ENCODE assay signal across 8 mouse cellular contexts in the genomic region with DNA sequence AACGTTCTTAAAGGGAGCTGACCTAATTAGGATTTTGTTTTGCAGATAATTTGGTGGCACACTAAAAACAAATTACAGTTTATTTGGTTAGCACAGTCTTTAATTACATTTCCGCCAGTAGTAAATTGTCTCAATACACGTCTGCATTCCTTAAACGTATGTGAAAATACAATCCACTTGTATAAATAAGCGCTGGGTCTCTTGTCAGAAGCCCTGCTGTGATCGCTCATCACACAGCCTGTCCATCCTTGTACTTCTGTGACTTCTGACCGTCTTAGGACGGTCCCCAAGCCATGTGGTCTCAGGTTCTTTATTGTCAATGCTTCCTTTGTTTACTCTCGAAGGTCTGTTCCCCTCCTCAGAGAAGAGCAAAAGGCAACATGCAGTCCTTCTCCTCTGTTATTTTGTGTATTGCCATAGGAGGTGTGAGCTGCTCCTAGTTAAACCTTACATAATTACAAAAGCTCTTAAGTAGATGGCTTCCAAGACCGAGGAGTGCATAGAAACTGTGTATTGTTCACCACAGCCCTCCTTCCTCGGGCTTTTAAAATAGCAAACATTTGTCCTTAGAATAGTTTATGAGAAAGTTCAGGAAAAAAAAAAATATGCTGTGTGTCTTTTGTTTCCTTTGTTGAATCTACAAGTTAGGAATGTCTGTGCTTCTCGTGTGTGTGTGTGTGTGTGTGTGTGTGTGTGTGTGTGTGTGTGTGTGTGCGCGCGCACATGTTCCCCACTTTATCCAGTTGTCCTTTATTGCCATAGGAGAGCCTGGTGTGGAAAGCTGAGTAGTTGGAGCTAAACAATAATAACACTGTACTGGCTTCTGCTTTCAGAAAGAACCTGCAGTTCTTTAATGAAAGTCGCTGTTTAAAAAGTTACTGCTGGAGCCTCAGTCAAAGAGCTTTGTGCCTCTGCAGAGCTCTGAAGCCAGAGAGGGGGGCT. TPM values are rescaled to one million over a fixed set of nuclear protein-coding genes. Genes with fewer than 3 reads are reported as not detected.
DNase-seq lines count a peak whose midpoint lies in the region; ATAC-seq and TF ChIP-seq lines count a peak whose summit lies in the region.

No protein-coding gene starts in this region.

- H3K4me2 ChIP-seq in kidney, embryonic 15.5 days = peak overlapping the region; percentile 71
- peak overlapping the region; percentile 64 for H3K4me2 ChIP-seq in embryonic facial prominence, embryonic 13.5 days
- peak overlapping the region; percentile 91 for H3K4me2 ChIP-seq in intestine, postnatal 0 days (replicated peaks; ENCODE audit: low read depth)
- peak overlapping the region; percentile 77 for H3K4me2 ChIP-seq in neural tube, embryonic 11.5 days (ENCODE audit: low read depth)

- no peak for ATAC-seq in kidney, embryonic 15.5 days (replicated peaks; ENCODE audit: low FRiP score)
- no peak for ATAC-seq in embryonic facial prominence, embryonic 13.5 days (ENCODE audit: insufficient number of reproducible peaks, insufficient read depth, low FRiP score, low TSS enrichment, low read depth)
- ATAC-seq in intestine, postnatal 0 days = no peak
- ATAC-seq in neural tube, embryonic 11.5 days (ENCODE audit: insufficient read depth, low FRiP score, low TSS enrichment) = no peak

- WGBS in kidney, embryonic 15.5 days = 6% methylated on average over 16 of the region's 16 CpGs
- WGBS in embryonic facial prominence, embryonic 13.5 days = 3% methylated on average over 16 of the region's 16 CpGs
- WGBS in intestine, postnatal 0 days = 26% methylated on average over 16 of the region's 16 CpGs
- 6% methylated on average over 16 of the region's 16 CpGs for WGBS in neural tube, embryonic 11.5 days

- H3K27me3 ChIP-seq in kidney, embryonic 15.5 days = no peaks in the 10 kb centered on the region
- H3K27me3 ChIP-seq in embryonic facial prominence, embryonic 13.5 days = no peaks in the 10 kb centered on the region
- H3K27me3 ChIP-seq in intestine, postnatal 0 days (replicated peaks; ENCODE audit: control insufficient read depth, insufficient read depth, low read length) = no peaks in the 10 kb centered on the region
- no peaks in the 10 kb centered on the region for H3K27me3 ChIP-seq in neural tube, embryonic 11.5 days (ENCODE audit: control insufficient read depth, insufficient read depth, low read length)

- no peaks in the 10 kb centered on the region for H3K9me3 ChIP-seq in kidney, embryonic 15.5 days (replicated peaks)
- H3K9me3 ChIP-seq in embryonic facial prominence, embryonic 13.5 days = no peaks in the 10 kb centered on the region
- H3K9me3 ChIP-seq in intestine, postnatal 0 days (ENCODE audit: control insufficient read depth) = no peaks in the 10 kb centered on the region
- H3K9me3 ChIP-seq in neural tube, embryonic 11.5 days (ENCODE audit: control insufficient read depth, low read length) = no peaks in the 10 kb centered on the region

- TF ChIP-seq CTCF in intestine, postnatal 0 days (IDR thresholded peaks at IDR 0.05; ENCODE audit: low read depth) = no peak

- peak overlapping the region; percentile 93 for H3K4me3 ChIP-seq in kidney, embryonic 15.5 days (replicated peaks)
- H3K4me3 ChIP-seq in embryonic facial prominence, embryonic 13.5 days = peak overlapping the region; percentile 96
- peak overlapping the region; percentile 86 for H3K4me3 ChIP-seq in intestine, postnatal 0 days (ENCODE audit: low read depth, low read length)
- peak overlapping the region; percentile 73 for H3K4me3 ChIP-seq in neural tube, embryonic 11.5 days (ENCODE audit: low read depth, low read length)

- H3K9ac ChIP-seq in kidney, embryonic 15.5 days = peak overlapping the region; percentile 96
- H3K9ac ChIP-seq in embryonic facial prominence, embryonic 13.5 days = peak overlapping the region; percentile 100
- peak overlapping the region; percentile 32; the same call in 1 of the 2 replicates for H3K9ac ChIP-seq in intestine, postnatal 0 days (ENCODE audit: low read depth, low read length)
- peak overlapping the region; percentile 88 for H3K9ac ChIP-seq in neural tube, embryonic 11.5 days (ENCODE audit: low read length)

- H3K36me3 ChIP-seq in kidney, embryonic 15.5 days = peaks cover 10% of the 10 kb centered on the region
- peaks cover 10% of the 10 kb centered on the region for H3K36me3 ChIP-seq in embryonic facial prominence, embryonic 13.5 days
- H3K36me3 ChIP-seq in intestine, postnatal 0 days (ENCODE audit: control insufficient read depth, insufficient read depth) = no peaks in the 10 kb centered on the region
- no peaks in the 10 kb centered on the region for H3K36me3 ChIP-seq in neural tube, embryonic 11.5 days (ENCODE audit: control insufficient read depth, insufficient read depth, low read length)

- peaks cover 36% of the 10 kb centered on the region for H3K4me1 ChIP-seq in kidney, embryonic 15.5 days
- peaks cover 35% of the 10 kb centered on the region for H3K4me1 ChIP-seq in embryonic facial prominence, embryonic 13.5 days
- H3K4me1 ChIP-seq in intestine, postnatal 0 days (replicated peaks; ENCODE audit: control insufficient read depth, insufficient read depth, low read length) = peaks cover 10% of the 10 kb centered on the region
- peaks cover 9% of the 10 kb centered on the region; the same call in 1 of the 2 replicates for H3K4me1 ChIP-seq in neural tube, embryonic 11.5 days (ENCODE audit: control insufficient read depth, insufficient read depth, low read length)

- peak overlapping the region; percentile 97 for H3K27ac ChIP-seq in kidney, embryonic 15.5 days
- peak overlapping the region; percentile 93 for H3K27ac ChIP-seq in embryonic facial prominence, embryonic 13.5 days
- peak overlapping the region; percentile 63; the same call in 1 of the 2 replicates for H3K27ac ChIP-seq in intestine, postnatal 0 days (ENCODE audit: low read depth, low read length)
- peak overlapping the region; percentile 58 for H3K27ac ChIP-seq in neural tube, embryonic 11.5 days (ENCODE audit: low read depth, low read length)

- no peak for DNase-seq in kidney, adult 11 months
- DNase-seq in neural tube, embryonic 11.5 days (ENCODE audit: low spot score) = peak; percentile 41
- no peak for DNase-seq in spleen, postnatal 10 days (ENCODE audit: low spot score in 2 of 2)
- no peak for DNase-seq in urinary bladder, postnatal 36 days (ENCODE audit: low spot score in 2 of 2)
- DNase-seq in cerebellum, postnatal 36 days = no peak

RNA-seq across cellular contexts. Expression of a gene that starts 2.5 kb away (rescaled TPM):
- 22.6 and 24.0 TPM in 2 replicates for polyA plus RNA-seq in kidney, embryonic 15.5 days (2015; fragmentation: Nextera tagmentation; extraction: Ambion mirVana)
- 35.3 and 37.4 TPM in 2 replicates for polyA plus RNA-seq in embryonic facial prominence, embryonic 13.5 days (2015; fragmentation: Nextera tagmentation; extraction: Ambion mirVana)
- polyA plus RNA-seq in intestine, postnatal 0 days (2015; fragmentation: Nextera tagmentation; extraction: Ambion mirVana) = 6.7 and 6.9 TPM in 2 replicates
- 23.2 and 23.3 TPM in 2 replicates for polyA plus RNA-seq in neural tube, embryonic 11.5 days (2014; fragmentation: Nextera tagmentation; extraction: Ambion mirVana)

Comparison
In these comparisons a context has a peak if more than half of its experiments do, and no peak if none do; other contexts are left out.
1. H3K9ac ChIP-seq: peak in every context shown above with its lines; median percentile 100 in embryonic facial prominence, embryonic 13.5 days; 96 in kidney, embryonic 15.5 days; 88 in neural tube, embryonic 11.5 days; 32 in intestine, postnatal 0 days.